Mouse (Mus musculus) forebrain, embryonic 12.5 days (tissue): Measurements from ENCODE around the gene Slc25a24. TPM values are rescaled to one million over a fixed set of nuclear protein-coding genes. Genes with fewer than 3 reads are reported as not detected.

Experiments used
- ATAC-seq: fragments of 200-750 bp; cut with Nextera tagmentation; 2 replicates; pipeline ENCODE4 v1.8.0; 2017; ENCODE audit warnings: moderate TSS enrichment; ENCODE audit not compliant: low FRiP score
- H3K27ac ChIP-seq: fragments of 300-500 bp; sonication (generic); 2 replicates; pipeline ENCODE4 v1.5.1; 2016; ENCODE audit warnings: mild to moderate bottlenecking
- H3K27me3 ChIP-seq: fragments of 300-500 bp; sonication (generic); 2 replicates; pipeline ENCODE4 v1.6.1; 2016; ENCODE audit warnings: mild to moderate bottlenecking
- H3K36me3 ChIP-seq: fragments of 300-500 bp; sonication (generic); replicated peaks from 2 replicates; pipeline ENCODE4 v1.6.1; 2016; ENCODE audit warnings: mild to moderate bottlenecking
- H3K4me1 ChIP-seq: fragments of 300-500 bp; sonication (generic); 2 replicates; pipeline ENCODE4 v1.6.1; 2016
- H3K4me2 ChIP-seq: fragments of 300-500 bp; sonication (generic); 2 replicates; pipeline ENCODE4 v1.6.1; 2016; ENCODE audit warnings: mild to moderate bottlenecking, moderate library complexity
- H3K4me3 ChIP-seq: fragments of 300-500 bp; sonication (generic); replicated peaks from 2 replicates; pipeline ENCODE4 v1.5.1; 2016; ENCODE audit warnings: mild to moderate bottlenecking
- H3K9ac ChIP-seq: fragments of 300-500 bp; sonication (generic); 2 replicates; pipeline ENCODE4 v1.6.1; 2016; ENCODE audit warnings: mild to moderate bottlenecking
- H3K9me3 ChIP-seq: fragments of 300-500 bp; sonication (generic); 2 replicates; pipeline ENCODE4 v1.6.1; 2016
- WGBS: fragments of 180-500 bp; shearing (Covaris S2); methylation state at CpG from one replicate; pipeline ENCODE4 v1.1.7; 2016; 5-methylcytosine and 5-hydroxymethylcytosine counted together
- polyA plus RNA-seq: library from polyadenylated mRNA; unstranded; fragments of >200 nt; fragmentation: Nextera tagmentation; extraction: Ambion mirVana; gene quantifications from 2 replicates; pipeline ENCODE4 v1.2.1, GENCODE M21; 2016

Slc25a24 gene
- polyA plus RNA-seq, 1 experiment from 2014 or later: 21.5 TPM

- Histone ChIP-seq H3K36me3 (no peaks in the 10 kb centered on the region), H3K4me2 (no peak overlapping the region), H3K27me3 (no peaks in the 10 kb centered on the region), H3K9me3 (no peaks in the 10 kb centered on the region), H3K9ac (no peak overlapping the region), H3K4me1 (no peaks in the 10 kb centered on the region), H3K27ac (no peak overlapping the region), H3K4me3 (no peak overlapping the region)
- ATAC-seq: no peak
- WGBS: 88% methylated on average over 4 of the region's 4 CpGs
Measured at GRCm38 (mm10) chr3:109132966-109133365, 10.0 kb downstream of the Slc25a24 start.

- no peaks in the 10 kb centered on the region for H3K4me1 ChIP-seq
- 91% methylated on average over 15 of the region's 15 CpGs for WGBS
- H3K9me3 ChIP-seq: no peaks in the 10 kb centered on the region
- no peak overlapping the region for H3K4me3 ChIP-seq
- H3K9ac ChIP-seq: no peak overlapping the region
- H3K36me3 ChIP-seq: no peaks in the 10 kb centered on the region
- no peaks in the 10 kb centered on the region for H3K27me3 ChIP-seq
- H3K27ac ChIP-seq: no peak overlapping the region
- H3K4me2 ChIP-seq: no peak overlapping the region
- no peak for ATAC-seq
Measured at GRCm38 (mm10) chr3:109134036-109134435, 11.1 kb downstream of the Slc25a24 start.

- no peak overlapping the region for H3K27ac ChIP-seq
- H3K36me3 ChIP-seq: no peaks in the 10 kb centered on the region
- H3K9ac ChIP-seq: no peak overlapping the region
- no peak overlapping the region for H3K4me3 ChIP-seq
- no peaks in the 10 kb centered on the region for H3K27me3 ChIP-seq
- WGBS: 96% methylated on average over 1 of the region's 1 CpGs
- no peak for ATAC-seq
- no peak overlapping the region for H3K4me2 ChIP-seq
- no peaks in the 10 kb centered on the region for H3K4me1 ChIP-seq
- no peaks in the 10 kb centered on the region for H3K9me3 ChIP-seq
Measured at GRCm38 (mm10) chr3:109135352-109135751, 12.4 kb downstream of the Slc25a24 start.

- no peaks in the 10 kb centered on the region for H3K36me3 ChIP-seq
- H3K4me3 ChIP-seq: no peak overlapping the region
- no peak for ATAC-seq
- H3K27me3 ChIP-seq: no peaks in the 10 kb centered on the region
- no peak overlapping the region for H3K27ac ChIP-seq
- 69% methylated on average over 4 of the region's 4 CpGs for WGBS
- H3K9me3 ChIP-seq: no peaks in the 10 kb centered on the region
- H3K4me1 ChIP-seq: no peaks in the 10 kb centered on the region
- H3K9ac ChIP-seq: no peak overlapping the region
- no peak overlapping the region for H3K4me2 ChIP-seq
Measured at GRCm38 (mm10) chr3:109152561-109152960, 29.6 kb downstream of the Slc25a24 start.

GRCm38 (mm10) chr3:109153410-109153809, 30.5 kb downstream of the Slc25a24 start:
- H3K27ac ChIP-seq: no peak overlapping the region
- ATAC-seq: no peak

GRCm38 (mm10) chr3:109155926-109156669, 33.1 kb downstream of the Slc25a24 start:
- no peaks in the 10 kb centered on the region for H3K4me1 ChIP-seq
- H3K4me3 ChIP-seq: no peak overlapping the region
- H3K27me3 ChIP-seq: no peaks in the 10 kb centered on the region
- H3K9me3 ChIP-seq: no peaks in the 10 kb centered on the region
- H3K27ac ChIP-seq: no peak overlapping the region
- H3K9ac ChIP-seq: no peak overlapping the region
- no peak for ATAC-seq
- 86% methylated on average over 4 of the region's 4 CpGs for WGBS
- H3K4me2 ChIP-seq: no peak overlapping the region
- peaks cover 6% of the 10 kb centered on the region for H3K36me3 ChIP-seq

More at GRCm38 (mm10) chr3:109153410-109153809, 30.5 kb downstream of the Slc25a24 start:
- Histone ChIP-seq H3K27me3 (no peaks in the 10 kb centered on the region), H3K4me1 (no peaks in the 10 kb centered on the region), H3K9ac (no peak overlapping the region), H3K36me3 (no peaks in the 10 kb centered on the region), H3K4me2 (no peak overlapping the region), H3K9me3 (no peaks in the 10 kb centered on the region), H3K4me3 (no peak overlapping the region)
- 97% methylated on average over 6 of the region's 6 CpGs for WGBS

GRCm38 (mm10) chr3:109157481-109157880, 34.5 kb downstream of the Slc25a24 start:
- Histone ChIP-seq H3K9me3 (no peaks in the 10 kb centered on the region), H3K27ac (no peak overlapping the region), H3K27me3 (no peaks in the 10 kb centered on the region), H3K4me2 (no peak overlapping the region), H3K4me1 (no peaks in the 10 kb centered on the region), H3K4me3 (no peak overlapping the region), H3K36me3 (peaks cover 6% of the 10 kb centered on the region), H3K9ac (no peak overlapping the region)
- WGBS: 83% methylated on average over 3 of the region's 3 CpGs
- ATAC-seq: no peak

- ATAC-seq: no peak
- Histone ChIP-seq H3K4me1 (no peaks in the 10 kb centered on the region), H3K4me2 (no peak overlapping the region), H3K9me3 (no peaks in the 10 kb centered on the region), H3K27ac (no peak overlapping the region), H3K36me3 (peaks cover 6% of the 10 kb centered on the region), H3K9ac (no peak overlapping the region), H3K4me3 (no peak overlapping the region), H3K27me3 (no peaks in the 10 kb centered on the region)
- 98% methylated on average over 2 of the region's 2 CpGs for WGBS
Measured at GRCm38 (mm10) chr3:109164088-109164487, 41.1 kb downstream of the Slc25a24 start.

GRCm38 (mm10) chr3:109164644-109165043, 41.7 kb downstream of the Slc25a24 start:
- WGBS: 100% methylated on average over 1 of the region's 1 CpGs
- no peak overlapping the region for H3K4me3 ChIP-seq
- no peaks in the 10 kb centered on the region for H3K9me3 ChIP-seq
- H3K4me2 ChIP-seq: no peak overlapping the region
- H3K36me3 ChIP-seq: peaks cover 3% of the 10 kb centered on the region
- no peaks in the 10 kb centered on the region for H3K4me1 ChIP-seq
- no peak overlapping the region for H3K27ac ChIP-seq
- H3K9ac ChIP-seq: no peak overlapping the region
- ATAC-seq: no peak
- H3K27me3 ChIP-seq: no peaks in the 10 kb centered on the region

GRCm38 (mm10) chr3:109165214-109165829, 42.4 kb downstream of the Slc25a24 start:
- H3K9me3 ChIP-seq: no peaks in the 10 kb centered on the region
- no peaks in the 10 kb centered on the region for H3K4me1 ChIP-seq
- no peak overlapping the region for H3K27ac ChIP-seq
- ATAC-seq: no peak
- no peak overlapping the region for H3K9ac ChIP-seq
- H3K36me3 ChIP-seq: no peaks in the 10 kb centered on the region; the same call in 1 of the 2 replicates
- H3K27me3 ChIP-seq: no peaks in the 10 kb centered on the region
- H3K4me2 ChIP-seq: no peak overlapping the region
- 92% methylated on average over 8 of the region's 8 CpGs for WGBS
- H3K4me3 ChIP-seq: no peak overlapping the region

GRCm38 (mm10) chr3:109169121-109169520, 46.2 kb downstream of the Slc25a24 start:
- Histone ChIP-seq H3K9me3 (no peaks in the 10 kb centered on the region), H3K4me2 (no peak overlapping the region), H3K36me3 (no peaks in the 10 kb centered on the region; the same call in 1 of the 2 replicates), H3K27me3 (no peaks in the 10 kb centered on the region), H3K27ac (no peak overlapping the region), H3K9ac (no peak overlapping the region), H3K4me3 (no peak overlapping the region), H3K4me1 (no peaks in the 10 kb centered on the region)
- WGBS: 84% methylated on average over 2 of the region's 2 CpGs
- no peak for ATAC-seq

- WGBS: 33% methylated on average over 15 of the region's 15 CpGs
- H3K9me3 ChIP-seq: no peaks in the 10 kb centered on the region
- H3K9ac ChIP-seq: no peak overlapping the region
- no peaks in the 10 kb centered on the region; the same call in 1 of the 2 replicates for H3K36me3 ChIP-seq
- ATAC-seq: peak; percentile 83
- no peak overlapping the region for H3K27ac ChIP-seq
- no peak overlapping the region for H3K4me2 ChIP-seq
- H3K4me1 ChIP-seq: no peaks in the 10 kb centered on the region
- no peak overlapping the region for H3K4me3 ChIP-seq
- H3K27me3 ChIP-seq: no peaks in the 10 kb centered on the region
Measured at GRCm38 (mm10) chr3:109171070-109171778, 48.3 kb downstream of the Slc25a24 start.
